Mouse (Mus musculus) retina, postnatal 1 day (tissue): ENCODE measurements around the gene Snx18.

ENCODE experiments used
- DNase-seq: peaks from one replicate; pipeline ENCODE4 v3.0.0-alpha.2; 2012

Gene Snx18

GRCm38 (mm10) chr13:113595987-113596386, 22.4 kb downstream of the Snx18 start:
- no peak for DNase-seq

GRCm38 (mm10) chr13:113595219-113595618, 23.1 kb downstream of the Snx18 start:
- DNase-seq = peak; percentile 55

- no peak for DNase-seq
Measured at GRCm38 (mm10) chr13:113594361-113594760, 24.0 kb downstream of the Snx18 start.

GRCm38 (mm10) chr13:113593711-113594110, 24.7 kb downstream of the Snx18 start:
- no peak for DNase-seq

- DNase-seq = no peak
Measured at GRCm38 (mm10) chr13:113592703-113593200, 25.6 kb downstream of the Snx18 start.

- no peak for DNase-seq
Measured at GRCm38 (mm10) chr13:113591336-113591735, 27.0 kb downstream of the Snx18 start.

- DNase-seq = no peak
Measured at GRCm38 (mm10) chr13:113590216-113590615, 28.1 kb downstream of the Snx18 start.

GRCm38 (mm10) chr13:113589499-113589898, 28.9 kb downstream of the Snx18 start:
- no peak for DNase-seq

- peak; percentile 81 for DNase-seq
Measured at GRCm38 (mm10) chr13:113587200-113587936, 31.0 kb downstream of the Snx18 start.

GRCm38 (mm10) chr13:113585606-113586005, 32.8 kb downstream of the Snx18 start:
- no peak for DNase-seq

GRCm38 (mm10) chr13:113584431-113584830, 33.9 kb downstream of the Snx18 start:
- no peak for DNase-seq

- no peak for DNase-seq
Measured at GRCm38 (mm10) chr13:113583563-113583962, 34.8 kb downstream of the Snx18 start.

- DNase-seq = no peak
Measured at GRCm38 (mm10) chr13:113582024-113582423, 36.3 kb downstream of the Snx18 start.

GRCm38 (mm10) chr13:113581436-113581835, 36.9 kb downstream of the Snx18 start:
- no peak for DNase-seq

GRCm38 (mm10) chr13:113580400-113580790, 38.0 kb downstream of the Snx18 start:
- DNase-seq = no peak

GRCm38 (mm10) chr13:113579788-113580399, 38.5 kb downstream of the Snx18 start:
- no peak for DNase-seq

- DNase-seq = no peak
Measured at GRCm38 (mm10) chr13:113574232-113574631, 44.1 kb downstream of the Snx18 start.

- DNase-seq = no peak
Measured at GRCm38 (mm10) chr13:113573377-113573776, 45.0 kb downstream of the Snx18 start.

GRCm38 (mm10) chr13:113572046-113572686, 46.2 kb downstream of the Snx18 start:
- no peak for DNase-seq

GRCm38 (mm10) chr13:113569526-113569925, 48.8 kb downstream of the Snx18 start:
- no peak for DNase-seq

- no peak for DNase-seq
Measured at GRCm38 (mm10) chr13:113566951-113567350, 51.4 kb downstream of the Snx18 start.

- DNase-seq = no peak
Measured at GRCm38 (mm10) chr13:113566411-113566810, 52.0 kb downstream of the Snx18 start.

- no peak for DNase-seq
Measured at GRCm38 (mm10) chr13:113559646-113560045, 58.7 kb downstream of the Snx18 start.

GRCm38 (mm10) chr13:113556538-113556937, 61.8 kb downstream of the Snx18 start:
- no peak for DNase-seq
